Mouse (Mus musculus) testis, adult 2 months (tissue): ENCODE results near the gene Agl.

Experiments used
- CTCF ChIP-seq: fragments of 200-500 bp; IDR thresholded peaks from 2 replicates; pipeline ENCODE4 v1.5.1; 2012; ENCODE audit warnings: low read depth, mild to moderate bottlenecking, inconsistent platforms, low read length, moderate library complexity; ENCODE audit not compliant: control insufficient read depth, insufficient read depth, insufficient replicate concordance
- POLR2A ChIP-seq: fragments of 200-500 bp; IDR thresholded peaks from 2 replicates; pipeline ENCODE4 v1.6.1; 2012; ENCODE audit warnings: low read depth, mild to moderate bottlenecking, inconsistent platforms, low read length, moderate library complexity; ENCODE audit not compliant: control insufficient read depth

GRCm38 (mm10) chr3:116826471-116827215, 18.7 kb upstream of the Agl start:
- TF ChIP-seq CTCF: no peak
- no peak for TF ChIP-seq POLR2A
